Mouse (Mus musculus) intestine, embryonic 14.5 days (tissue): ENCODE results near the gene Tespa1. TPM values are rescaled to one million over a fixed set of nuclear protein-coding genes. Genes with fewer than 3 reads are reported as not detected.
A peak's percentile ranks its signal among the peaks of the same experiment; 100 is the strongest.
"Not testable (repeated sequence)": the region's sequence is repeated elsewhere in the genome, so short reads cannot be mapped to it uniquely, and the experiment has no call there.

Experiments used
- ATAC-seq: fragments of 200-750 bp; cut with Nextera tagmentation; replicated peaks from 2 replicates; pipeline ENCODE4 v1.8.0; 2017; ENCODE audit warnings: low read depth, moderate number of reproducible peaks, moderate TSS enrichment, moderate library complexity; ENCODE audit not compliant: low FRiP score, low TSS enrichment
- DNase-seq: peaks from one replicate; pipeline ENCODE4 v3.0.0-alpha.2; 2018; ENCODE audit warnings: low spot score
- H3K27ac ChIP-seq: fragments of 300-500 bp; sonication (generic); 2 replicates; pipeline ENCODE4 v1.5.1; 2014; ENCODE audit warnings: low read depth, mild to moderate bottlenecking, control low read depth
- H3K27me3 ChIP-seq: fragments of 300-500 bp; sonication (generic); replicated peaks from 2 replicates; pipeline ENCODE4 v1.6.1; 2014; ENCODE audit warnings: low read length, control low read depth; ENCODE audit not compliant: control insufficient read depth, insufficient read depth
- H3K36me3 ChIP-seq: fragments of 300-500 bp; sonication (generic); 2 replicates; pipeline ENCODE4 v1.6.1; 2014; ENCODE audit warnings: low read length, control low read depth; ENCODE audit not compliant: control insufficient read depth, insufficient read depth
- H3K4me1 ChIP-seq: fragments of 300-500 bp; sonication (generic); replicated peaks from 2 replicates; pipeline ENCODE4 v1.6.1; 2014; ENCODE audit warnings: low read length, control low read depth, mixed read lengths; ENCODE audit not compliant: control insufficient read depth, insufficient read depth
- H3K4me2 ChIP-seq: fragments of 300-500 bp; sonication (generic); 2 replicates; pipeline ENCODE4 v1.6.1; 2014; ENCODE audit warnings: low read length
- H3K4me3 ChIP-seq: fragments of 300-500 bp; sonication (generic); 2 replicates; pipeline ENCODE4 v1.5.1; 2014; ENCODE audit warnings: low read depth, low read length, control low read depth, mixed read lengths
- H3K9ac ChIP-seq: fragments of 300-500 bp; sonication (generic); 2 replicates; pipeline ENCODE4 v1.6.1; 2014; ENCODE audit warnings: mild to moderate bottlenecking, low read length
- H3K9me3 ChIP-seq: fragments of 300-500 bp; sonication (generic); 2 replicates; pipeline ENCODE4 v1.6.1; 2016; ENCODE audit warnings: low read length, control low read depth; ENCODE audit not compliant: control insufficient read depth
- WGBS: fragments of 180-500 bp; shearing (Covaris S2); extraction: QIAGEN DNeasy Blood & Tissue Kit; methylation state at CpG from one replicate; pipeline ENCODE4 v1.1.7; 2014; 5-methylcytosine and 5-hydroxymethylcytosine counted together
- polyA plus RNA-seq: library from polyadenylated mRNA; unstranded; fragments of >200 nt; fragmentation: Nextera tagmentation; extraction: Ambion mirVana; gene quantifications from 2 replicates; pipeline ENCODE4 v1.2.1, GENCODE M21; 2014

Gene Tespa1
- polyA plus RNA-seq, 1 experiment from 2014 or later: 0.53 TPM

GRCm38 (mm10) chr10:130330711-130331110 lies 8.0 kb downstream of the Tespa1 start:
- no peak overlapping the region for H3K9ac ChIP-seq
- H3K4me2 ChIP-seq: no peak overlapping the region
- H3K9me3 ChIP-seq: no peaks in the 10 kb centered on the region
- H3K27me3 ChIP-seq: no peaks in the 10 kb centered on the region
- no peak overlapping the region for H3K4me3 ChIP-seq
- whole genome bisulfite sequencing: 88% methylated on average over 1 of the region's 1 CpGs
- ATAC-seq (no peak), DNase-seq (no peak)
- H3K27ac ChIP-seq: no peak overlapping the region
- no peaks in the 10 kb centered on the region for H3K36me3 ChIP-seq
- no peaks in the 10 kb centered on the region for H3K4me1 ChIP-seq

GRCm38 (mm10) chr10:130336385-130336784 lies 13.7 kb downstream of the Tespa1 start:
- ATAC-seq: no peak
- no peak overlapping the region for H3K4me3 ChIP-seq
- no peak for DNase-seq
- no peak overlapping the region for H3K4me2 ChIP-seq
- no peak overlapping the region for H3K9ac ChIP-seq
- H3K9me3 ChIP-seq: no peaks in the 10 kb centered on the region
- no peaks in the 10 kb centered on the region for H3K27me3 ChIP-seq
- H3K27ac ChIP-seq: no peak overlapping the region
- no peaks in the 10 kb centered on the region for H3K4me1 ChIP-seq
- 70% methylated on average over 1 of the region's 1 CpGs for WGBS
- no peaks in the 10 kb centered on the region for H3K36me3 ChIP-seq

- Histone ChIP-seq H3K9ac (no peak overlapping the region), H3K4me3 (no peak overlapping the region), H3K9me3 (no peaks in the 10 kb centered on the region), H3K27me3 (no peaks in the 10 kb centered on the region), H3K36me3 (no peaks in the 10 kb centered on the region), H3K27ac (no peak overlapping the region), H3K4me2 (no peak overlapping the region), H3K4me1 (no peaks in the 10 kb centered on the region)
- 52% methylated on average over 2 of the region's 2 CpGs for WGBS
- DNase-seq: no peak
- no peak for ATAC-seq
Observed at GRCm38 (mm10) chr10:130337581-130337980, 14.9 kb downstream of the Tespa1 start.

- not testable (repeated sequence) for H3K27me3 ChIP-seq, H3K27ac ChIP-seq, H3K4me3 ChIP-seq, H3K9me3 ChIP-seq, ATAC-seq, H3K9ac ChIP-seq, H3K4me2 ChIP-seq, DNase-seq, H3K36me3 ChIP-seq, H3K4me1 ChIP-seq
- 95% methylated on average over 4 of the region's 4 CpGs for WGBS
Observed at GRCm38 (mm10) chr10:130340050-130340449, 17.4 kb downstream of the Tespa1 start.

- 78% methylated on average over 1 of the region's 1 CpGs for WGBS
Observed at GRCm38 (mm10) chr10:130344056-130344455, 21.4 kb downstream of the Tespa1 start.

GRCm38 (mm10) chr10:130363438-130364164 lies 40.9 kb downstream of the Tespa1 start:
- H3K4me3 ChIP-seq: no peak overlapping the region
- H3K27me3 ChIP-seq: no peaks in the 10 kb centered on the region
- 59% methylated on average over 2 of the region's 2 CpGs for WGBS
- H3K9ac ChIP-seq: no peak overlapping the region
- no peaks in the 10 kb centered on the region for H3K9me3 ChIP-seq
- DNase-seq (no peak), ATAC-seq (peak; percentile 55; the same call in 1 of the 2 replicates)
- H3K4me2 ChIP-seq: no peak overlapping the region
- no peaks in the 10 kb centered on the region for H3K36me3 ChIP-seq
- no peak overlapping the region for H3K27ac ChIP-seq
- no peaks in the 10 kb centered on the region for H3K4me1 ChIP-seq

More at GRCm38 (mm10) chr10:130344056-130344455, 21.4 kb downstream of the Tespa1 start:
- Histone ChIP-seq H3K27me3 (no peaks in the 10 kb centered on the region), H3K4me2 (no peak overlapping the region), H3K4me1 (no peaks in the 10 kb centered on the region), H3K4me3 (no peak overlapping the region), H3K9ac (no peak overlapping the region), H3K9me3 (no peaks in the 10 kb centered on the region), H3K27ac (no peak overlapping the region), H3K36me3 (no peaks in the 10 kb centered on the region)
- DNase-seq (no peak), ATAC-seq (no peak)

- ATAC-seq: no peak
- no peaks in the 10 kb centered on the region for H3K9me3 ChIP-seq
Observed at GRCm38 (mm10) chr10:130364766-130365165, 42.1 kb downstream of the Tespa1 start.

GRCm38 (mm10) chr10:130368384-130368783 lies 45.7 kb downstream of the Tespa1 start:
- no peak overlapping the region for H3K9ac ChIP-seq
- no peak for ATAC-seq
- H3K27ac ChIP-seq: no peak overlapping the region
- no peaks in the 10 kb centered on the region for H3K4me1 ChIP-seq
- H3K36me3 ChIP-seq: no peaks in the 10 kb centered on the region
- H3K9me3 ChIP-seq: no peaks in the 10 kb centered on the region
- no peaks in the 10 kb centered on the region for H3K27me3 ChIP-seq
- no peak overlapping the region for H3K4me3 ChIP-seq
- no peak for DNase-seq
- H3K4me2 ChIP-seq: no peak overlapping the region

More at GRCm38 (mm10) chr10:130364766-130365165, 42.1 kb downstream of the Tespa1 start:
- no peak for DNase-seq
- Histone ChIP-seq H3K27me3 (no peaks in the 10 kb centered on the region), H3K36me3 (no peaks in the 10 kb centered on the region), H3K4me2 (no peak overlapping the region), H3K4me1 (no peaks in the 10 kb centered on the region), H3K27ac (no peak overlapping the region), H3K4me3 (no peak overlapping the region), H3K9ac (no peak overlapping the region)

- no peak for DNase-seq
- 85% methylated on average over 2 of the region's 2 CpGs for WGBS
- Histone ChIP-seq H3K9ac (no peak overlapping the region), H3K9me3 (no peaks in the 10 kb centered on the region), H3K36me3 (no peaks in the 10 kb centered on the region), H3K4me1 (no peaks in the 10 kb centered on the region), H3K27me3 (no peaks in the 10 kb centered on the region), H3K4me2 (no peak overlapping the region), H3K4me3 (no peak overlapping the region), H3K27ac (no peak overlapping the region)
- ATAC-seq: no peak
Observed at GRCm38 (mm10) chr10:130370005-130370682, 47.5 kb downstream of the Tespa1 start.
